Mouse (Mus musculus) lung, adult 2 months (tissue): Measurements from ENCODE around the gene Ctdsp2.

Experiments used
- CTCF ChIP-seq: fragments of 200-500 bp; IDR thresholded peaks from 2 replicates; pipeline ENCODE4 v1.5.1; 2011; ENCODE audit warnings: mild to moderate bottlenecking, low read length, control low read depth; ENCODE audit not compliant: insufficient read depth
- POLR2A ChIP-seq: fragments of 200-500 bp; IDR thresholded peaks from 2 replicates; pipeline ENCODE4 v1.6.1; 2011; ENCODE audit warnings: low read depth, mild to moderate bottlenecking, control low read depth, low read length, borderline replicate concordance; ENCODE audit errors: extremely low read depth

- TF ChIP-seq CTCF (no peak), POLR2A (no peak)
Observed at GRCm38 (mm10) chr10:126975706-126976105, 2.8 kb upstream of the Ctdsp2 start.
